Mouse (Mus musculus): ENCODE results near the gene Neil3.

GRCm38 (mm10) chr8:53598101-53598500 is 40.8 kb downstream of the Neil3 start:
- TF ChIP-seq ZMIZ1 (IDR thresholded peaks at IDR 0.05; ENCODE audit: low read depth, low read length) (no peak), GABPA (IDR thresholded peaks at IDR 0.05; ENCODE audit: insufficient replicate concordance, low read depth, low read length) (no peak), CHD2 (IDR thresholded peaks at IDR 0.05; ENCODE audit: low read length) (no peak), CTCF (conservative IDR thresholded peaks at IDR 0.05 in 1 of 2, IDR thresholded peaks at IDR 0.05 in 1 of 2; ENCODE audit: low read depth in 2 of 2, low read length in 2 of 2) (no peak), POLR2A (IDR thresholded peaks at IDR 0.05; ENCODE audit: low read depth, low read length) (no peak), EP300 (IDR thresholded peaks at IDR 0.05; ENCODE audit: low read length) (no peak), E2F4 (IDR thresholded peaks at IDR 0.05; ENCODE audit: insufficient replicate concordance, low read depth, low read length) (no peak), MAX (IDR thresholded peaks at IDR 0.05; ENCODE audit: low read length) (no peak)

All from CH12.LX (cell line).